Mouse (Mus musculus) liver, adult 2 months (tissue): ENCODE results near the gene Acpp.

Source experiments
- CTCF ChIP-seq: fragments of 200-500 bp; IDR thresholded peaks from 2 replicates; pipeline ENCODE4 v1.5.1; 2011; ENCODE audit warnings: low read depth, low read length, control low read depth
- POLR2A ChIP-seq: fragments of 200-500 bp; IDR thresholded peaks from 2 replicates; pipeline ENCODE4 v1.6.1; 2011; ENCODE audit warnings: low read length, control low read depth; ENCODE audit not compliant: insufficient read depth; ENCODE audit errors: extremely low read depth

GRCm38 (mm10) chr9:104366983-104367382, 29.4 kb upstream of the Acpp start:
- TF ChIP-seq POLR2A (no peak), CTCF (no peak)
